Mouse (Mus musculus) bone marrow macrophage, adult 2 months (primary cell): Measurements from ENCODE around the gene Selenoh.

Source experiments
- CTCF ChIP-seq: IDR thresholded peaks from 2 replicates; pipeline ENCODE4 v1.5.1; 2012; ENCODE audit warnings: low read depth, mild to moderate bottlenecking, low read length, moderate library complexity
- POLR2A ChIP-seq: IDR thresholded peaks from 2 replicates; pipeline ENCODE4 v1.6.1; 2012; ENCODE audit warnings: mild to moderate bottlenecking, low read depth, low read length, borderline replicate concordance

DNA sequence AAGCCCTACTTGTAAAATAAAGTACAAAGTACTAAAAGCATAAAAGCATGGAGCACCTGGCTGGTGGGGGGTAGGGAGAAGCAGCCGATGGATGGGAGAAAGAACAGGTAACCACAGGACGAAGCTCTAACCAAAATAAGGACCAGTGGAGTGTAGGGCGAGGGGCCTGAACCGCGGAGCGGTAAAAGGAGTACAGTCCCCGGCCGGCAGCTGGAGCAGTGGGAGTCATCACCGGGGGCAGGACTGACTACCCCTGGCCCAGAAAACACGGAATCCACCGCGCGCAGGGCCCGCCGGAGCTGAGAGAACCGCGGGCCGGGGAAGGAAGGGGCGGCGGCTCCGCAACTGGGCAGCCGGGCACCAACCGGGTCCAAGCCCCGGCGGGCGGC, 43.8 kb upstream of the Selenoh start:
- TF ChIP-seq CTCF (no peak), POLR2A (no peak)
